Mouse (Mus musculus) ES-E14 (cell line): ENCODE measurements around the gene Smarcd2.

Experiments
- CHD2 ChIP-seq: IDR thresholded peaks from 2 replicates; pipeline ENCODE4 v1.6.1; 2014; ENCODE audit warnings: mild to moderate bottlenecking, low read depth, low read length, inconsistent platforms
- HCFC1 ChIP-seq: IDR thresholded peaks from 2 replicates; pipeline ENCODE4 v1.6.1; 2012; ENCODE audit warnings: low read length, inconsistent platforms, borderline replicate concordance; ENCODE audit not compliant: insufficient read depth
- ZC3H11A ChIP-seq: IDR thresholded peaks from 2 replicates; pipeline ENCODE4 v1.6.1; 2012; ENCODE audit warnings: low read depth, mild to moderate bottlenecking, inconsistent platforms, low read length, borderline replicate concordance
- ZNF384 ChIP-seq: IDR thresholded peaks from 2 replicates; pipeline ENCODE4 v1.6.1; 2012; ENCODE audit warnings: low read depth, low read length, inconsistent platforms

DNA sequence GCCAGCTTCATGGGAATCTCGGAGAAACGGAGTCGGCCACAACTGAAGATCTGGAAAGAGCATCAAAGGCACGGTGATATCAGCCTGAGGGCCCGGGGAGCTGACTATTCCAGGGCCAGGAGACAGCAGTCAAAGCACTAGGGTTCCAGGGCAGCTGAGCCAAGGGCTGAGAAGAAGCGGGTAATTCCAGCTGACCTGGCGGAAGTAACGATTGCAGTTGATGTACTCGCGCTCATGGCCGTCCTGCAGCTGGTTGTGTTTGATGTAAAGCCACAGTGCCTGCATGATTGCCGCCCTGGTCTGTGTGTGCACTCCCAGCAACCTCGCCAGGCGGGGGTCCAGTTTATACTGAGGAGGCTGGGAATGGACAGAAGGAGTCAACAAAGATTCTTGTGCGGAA, 7.8 kb downstream of the Smarcd2 start:
- no peak for TF ChIP-seq ZC3H11A
- no peak for TF ChIP-seq CHD2
- no peak for TF ChIP-seq ZNF384
- no peak for TF ChIP-seq HCFC1
